Mouse (Mus musculus) embryonic facial prominence, embryonic 13.5 days (tissue): Measurements from ENCODE around the gene Sidt2. TPM values are rescaled to one million over a fixed set of nuclear protein-coding genes. Genes with fewer than 3 reads are reported as not detected.

Source experiments
- ATAC-seq: fragments of 200-750 bp; cut with Nextera tagmentation; 2 replicates; pipeline ENCODE4 v1.8.0; 2017; ENCODE audit warnings: low read depth; ENCODE audit not compliant: insufficient number of reproducible peaks, insufficient read depth, low FRiP score, low TSS enrichment
- H3K27ac ChIP-seq: fragments of 300-500 bp; sonication (generic); 2 replicates; pipeline ENCODE4 v1.5.1; 2015; ENCODE audit warnings: moderate library complexity, mild to moderate bottlenecking, inconsistent platforms
- H3K27me3 ChIP-seq: fragments of 300-500 bp; sonication (generic); 2 replicates; pipeline ENCODE4 v1.6.1; 2015; ENCODE audit warnings: mild to moderate bottlenecking, inconsistent platforms
- H3K36me3 ChIP-seq: fragments of 300-500 bp; sonication (generic); 2 replicates; pipeline ENCODE4 v1.6.1; 2015; ENCODE audit warnings: mild to moderate bottlenecking, inconsistent platforms
- H3K4me1 ChIP-seq: fragments of 300-500 bp; sonication (generic); 2 replicates; pipeline ENCODE4 v1.6.1; 2015; ENCODE audit warnings: inconsistent platforms
- H3K4me2 ChIP-seq: fragments of 300-500 bp; sonication (generic); 2 replicates; pipeline ENCODE4 v1.6.1; 2015; ENCODE audit warnings: moderate library complexity, mild to moderate bottlenecking, inconsistent platforms
- H3K4me3 ChIP-seq: fragments of 300-500 bp; sonication (generic); 2 replicates; pipeline ENCODE4 v1.5.1; 2015; ENCODE audit warnings: mild to moderate bottlenecking, inconsistent platforms
- H3K9ac ChIP-seq: fragments of 300-500 bp; sonication (generic); 2 replicates; pipeline ENCODE4 v1.6.1; 2015; ENCODE audit warnings: mild to moderate bottlenecking, inconsistent platforms
- H3K9me3 ChIP-seq: fragments of 300-500 bp; sonication (generic); 2 replicates; pipeline ENCODE4 v1.6.1; 2016; ENCODE audit warnings: inconsistent platforms
- WGBS: fragments of 180-500 bp; shearing (Covaris S2); methylation state at CpG from one replicate; pipeline ENCODE4 v1.1.7; 2015; ENCODE audit warnings: mixed read lengths; 5-methylcytosine and 5-hydroxymethylcytosine counted together
- polyA plus RNA-seq: library from polyadenylated mRNA; unstranded; fragments of >200 nt; fragmentation: Nextera tagmentation; extraction: Ambion mirVana; gene quantifications from 2 replicates; pipeline ENCODE4 v1.2.1, GENCODE M21; 2015

The Sidt2 gene
- polyA plus RNA-seq, 1 experiment from 2014 or later, result 46.0 TPM

DNA sequence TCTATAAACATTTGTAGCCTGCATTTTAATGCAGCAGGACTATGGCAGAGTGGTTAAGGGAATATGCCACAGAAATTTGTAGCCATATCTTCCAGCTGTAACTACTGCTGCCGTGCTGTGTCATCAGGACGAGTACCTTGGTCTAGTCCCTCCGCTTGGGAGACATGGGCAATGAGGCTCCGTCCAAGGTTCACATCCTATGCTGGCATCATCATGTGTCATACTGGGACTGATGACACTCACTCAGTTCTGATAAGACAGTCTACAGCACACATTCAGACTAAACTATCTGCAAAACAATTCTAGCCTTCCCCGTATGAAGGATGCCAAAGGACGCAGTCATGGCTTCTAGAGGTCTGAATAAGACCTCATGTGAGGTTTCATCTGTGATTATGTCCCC, 8.5 kb upstream of the Sidt2 start:
- no peak overlapping the region for H3K9ac ChIP-seq
- H3K27ac ChIP-seq, result peak overlapping the region; percentile 16; the same call in 1 of the 2 replicates
- no peak overlapping the region for H3K4me2 ChIP-seq
- no peak for ATAC-seq
- H3K4me1 ChIP-seq, result peaks cover 3% of the 10 kb centered on the region; the same call in 1 of the 2 replicates
- H3K9me3 ChIP-seq, result no peaks in the 10 kb centered on the region
- 90% methylated on average over 6 of the region's 6 CpGs for WGBS
- no peaks in the 10 kb centered on the region for H3K27me3 ChIP-seq
- H3K4me3 ChIP-seq, result no peak overlapping the region
- H3K36me3 ChIP-seq, result peaks cover 68% of the 10 kb centered on the region

DNA sequence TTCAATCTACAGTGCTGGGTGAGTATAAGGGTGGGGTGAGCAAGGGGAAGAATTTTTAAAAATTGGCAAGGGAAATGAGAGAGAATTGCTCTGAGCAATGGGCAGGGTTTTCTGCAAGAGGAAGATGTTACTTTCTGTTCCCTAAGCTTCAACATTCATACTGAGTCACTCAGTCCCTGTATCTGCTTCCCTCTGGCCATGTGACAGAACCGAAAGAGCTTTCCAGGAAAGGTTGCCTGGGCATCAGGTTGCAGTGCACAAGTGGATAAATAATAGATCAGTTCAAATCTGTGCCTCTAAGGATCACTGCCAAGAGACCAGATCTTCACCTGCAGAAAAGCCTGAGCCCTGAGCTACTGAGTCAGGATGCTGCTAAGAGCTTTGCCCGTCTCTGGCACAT, 6.8 kb upstream of the Sidt2 start:
- Histone ChIP-seq H3K27me3 (no peaks in the 10 kb centered on the region), H3K36me3 (peaks cover 53% of the 10 kb centered on the region), H3K4me3 (no peak overlapping the region), H3K4me1 (peaks cover 3% of the 10 kb centered on the region; the same call in 1 of the 2 replicates), H3K4me2 (no peak overlapping the region), H3K9ac (no peak overlapping the region), H3K27ac (no peak overlapping the region), H3K9me3 (no peaks in the 10 kb centered on the region)
- no peak for ATAC-seq
- WGBS, result 59% methylated on average over 2 of the region's 2 CpGs

DNA sequence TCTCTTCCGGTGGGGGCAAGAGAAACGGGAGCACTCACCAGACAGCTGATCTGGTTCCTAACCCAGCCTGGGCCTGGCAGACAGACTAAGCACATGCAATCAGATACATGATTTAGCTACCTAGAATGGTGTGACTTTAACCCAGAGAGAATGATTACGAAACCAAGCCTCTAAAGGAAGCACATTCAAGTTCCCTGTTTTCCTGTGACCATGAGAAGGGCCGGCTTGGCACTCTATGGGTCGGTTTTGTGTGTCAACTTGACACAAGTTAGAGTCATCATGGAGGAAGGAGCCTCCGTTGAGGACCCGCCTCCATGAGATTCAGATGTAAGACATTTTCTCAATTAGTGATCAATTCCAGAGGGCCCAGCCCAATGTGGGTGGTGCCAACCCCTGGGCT, 4.6 kb upstream of the Sidt2 start:
- 78% methylated on average over 7 of the region's 7 CpGs for WGBS
- H3K4me2 ChIP-seq, result no peak overlapping the region
- H3K4me1 ChIP-seq, result peaks cover 13% of the 10 kb centered on the region
- no peaks in the 10 kb centered on the region for H3K9me3 ChIP-seq
- no peak for ATAC-seq
- no peak overlapping the region for H3K4me3 ChIP-seq
- no peak overlapping the region for H3K27ac ChIP-seq
- no peaks in the 10 kb centered on the region for H3K27me3 ChIP-seq
- H3K36me3 ChIP-seq, result peaks cover 33% of the 10 kb centered on the region
- H3K9ac ChIP-seq, result no peak overlapping the region

DNA sequence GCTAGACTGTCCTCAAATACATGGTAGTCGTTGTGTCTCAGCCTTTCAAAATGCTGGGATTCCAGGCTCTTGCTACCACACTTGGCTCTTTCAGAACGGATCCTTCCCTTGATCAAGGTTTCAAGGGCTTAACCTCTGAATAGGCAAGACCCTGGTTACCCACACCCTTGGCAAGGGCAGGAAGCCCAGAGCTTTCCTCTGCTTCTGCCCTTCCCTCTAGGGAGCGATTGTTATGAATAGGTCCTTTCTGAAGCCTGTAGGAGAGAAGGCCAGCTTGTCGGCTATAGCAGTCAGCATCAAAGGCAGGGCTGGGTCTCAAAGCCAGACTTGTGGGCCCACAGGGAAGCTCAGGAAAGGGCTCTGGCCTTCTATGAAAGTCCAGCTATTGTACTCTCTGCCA, 3.8 kb upstream of the Sidt2 start:
- H3K4me3 ChIP-seq, result no peak overlapping the region
- H3K36me3 ChIP-seq, result peaks cover 25% of the 10 kb centered on the region
- H3K27me3 ChIP-seq, result no peaks in the 10 kb centered on the region
- H3K27ac ChIP-seq, result peak overlapping the region; percentile 52
- no peak overlapping the region for H3K9ac ChIP-seq
- H3K4me1 ChIP-seq, result peaks cover 18% of the 10 kb centered on the region
- H3K4me2 ChIP-seq, result no peak overlapping the region
- no peak for ATAC-seq
- H3K9me3 ChIP-seq, result no peaks in the 10 kb centered on the region
- 33% methylated on average over 4 of the region's 4 CpGs for WGBS

DNA sequence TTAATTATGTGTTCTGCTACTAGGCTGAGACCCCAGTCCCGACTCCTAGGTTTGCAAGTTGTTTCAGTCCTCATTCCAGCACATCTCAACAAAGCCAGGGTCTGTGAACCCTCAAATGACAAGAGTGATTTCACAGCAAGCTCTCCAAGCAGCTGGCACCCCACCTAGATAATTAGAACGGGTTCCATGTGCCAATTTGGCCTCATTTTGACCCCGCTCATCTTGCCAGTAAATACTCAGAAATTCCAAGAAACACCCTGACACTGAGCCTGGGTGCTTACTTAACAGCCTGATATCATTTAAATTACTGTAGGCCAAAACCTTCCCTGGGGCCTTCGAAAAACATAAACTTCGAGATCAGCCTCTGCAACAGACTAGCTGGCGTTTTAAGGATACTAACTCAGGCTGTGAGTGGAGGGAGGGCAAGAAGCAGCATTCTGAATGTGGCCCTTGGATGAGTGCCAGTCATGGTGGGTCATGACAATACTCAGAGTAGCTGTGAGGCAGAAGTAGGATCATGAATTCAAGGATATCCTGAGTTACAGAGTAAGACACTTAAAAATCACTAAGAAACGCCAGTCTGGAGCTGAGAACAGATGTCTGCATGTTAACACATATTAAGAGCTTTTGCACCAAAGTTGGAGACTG, 3.1 kb upstream of the Sidt2 start:
- Histone ChIP-seq H3K4me3 (no peak overlapping the region), H3K4me1 (peaks cover 22% of the 10 kb centered on the region), H3K9me3 (no peaks in the 10 kb centered on the region), H3K27me3 (no peaks in the 10 kb centered on the region), H3K9ac (no peak overlapping the region), H3K36me3 (peaks cover 18% of the 10 kb centered on the region), H3K4me2 (no peak overlapping the region), H3K27ac (no peak overlapping the region)
- ATAC-seq, result no peak
- 68% methylated on average over 7 of the region's 7 CpGs for WGBS

DNA sequence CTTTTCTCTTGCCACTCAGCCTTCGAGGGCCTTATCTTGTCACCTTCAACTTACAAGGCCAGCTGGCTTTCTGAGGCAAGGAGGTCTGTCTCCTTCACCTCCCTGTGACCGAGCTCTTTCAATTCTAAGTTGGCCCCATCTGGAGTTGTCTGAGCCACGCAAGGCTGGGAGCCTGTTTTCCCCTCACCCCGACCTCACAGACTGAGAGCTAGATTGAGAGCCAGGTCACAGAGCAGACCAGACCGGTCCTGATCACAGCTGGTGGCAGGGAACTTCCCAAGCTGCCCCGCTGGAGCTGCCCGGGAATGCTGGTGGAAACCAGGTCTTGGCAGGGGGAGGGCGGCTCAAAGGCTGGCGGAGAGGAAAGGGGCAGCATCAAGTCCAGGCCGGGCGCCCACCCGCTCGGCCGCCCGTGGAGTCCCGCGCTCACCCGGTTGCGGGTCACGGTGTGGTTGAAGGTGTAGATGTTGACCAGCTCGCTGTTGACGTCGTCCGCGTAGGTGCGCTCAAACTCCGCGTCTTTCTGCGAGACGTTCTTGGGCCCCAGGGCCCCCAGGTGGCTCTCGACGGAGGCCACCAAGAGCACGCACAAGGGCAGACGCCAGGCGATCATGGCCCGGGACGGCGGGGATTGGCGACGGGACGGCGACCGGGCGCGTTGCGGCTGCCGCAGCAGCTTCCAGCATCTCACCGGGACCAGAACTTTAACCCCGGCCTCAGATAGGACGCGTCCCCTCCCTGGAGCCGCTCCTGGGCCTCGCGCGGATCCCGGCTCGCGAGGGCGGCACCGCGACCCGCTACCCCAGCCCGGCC, 558 bp downstream of the Sidt2 start:
- Histone ChIP-seq H3K36me3 (peaks cover 27% of the 10 kb centered on the region), H3K27me3 (no peaks in the 10 kb centered on the region), H3K4me2 (peak overlapping the region; percentile 92), H3K4me1 (peaks cover 27% of the 10 kb centered on the region), H3K27ac (peak overlapping the region; percentile 91), H3K9me3 (no peaks in the 10 kb centered on the region), H3K4me3 (peak overlapping the region; percentile 87), H3K9ac (peak overlapping the region; percentile 92)
- ATAC-seq, result peak; percentile 23; the same call in 1 of the 2 replicates
- WGBS, result under 1% methylated on average over 63 of the region's 63 CpGs

DNA sequence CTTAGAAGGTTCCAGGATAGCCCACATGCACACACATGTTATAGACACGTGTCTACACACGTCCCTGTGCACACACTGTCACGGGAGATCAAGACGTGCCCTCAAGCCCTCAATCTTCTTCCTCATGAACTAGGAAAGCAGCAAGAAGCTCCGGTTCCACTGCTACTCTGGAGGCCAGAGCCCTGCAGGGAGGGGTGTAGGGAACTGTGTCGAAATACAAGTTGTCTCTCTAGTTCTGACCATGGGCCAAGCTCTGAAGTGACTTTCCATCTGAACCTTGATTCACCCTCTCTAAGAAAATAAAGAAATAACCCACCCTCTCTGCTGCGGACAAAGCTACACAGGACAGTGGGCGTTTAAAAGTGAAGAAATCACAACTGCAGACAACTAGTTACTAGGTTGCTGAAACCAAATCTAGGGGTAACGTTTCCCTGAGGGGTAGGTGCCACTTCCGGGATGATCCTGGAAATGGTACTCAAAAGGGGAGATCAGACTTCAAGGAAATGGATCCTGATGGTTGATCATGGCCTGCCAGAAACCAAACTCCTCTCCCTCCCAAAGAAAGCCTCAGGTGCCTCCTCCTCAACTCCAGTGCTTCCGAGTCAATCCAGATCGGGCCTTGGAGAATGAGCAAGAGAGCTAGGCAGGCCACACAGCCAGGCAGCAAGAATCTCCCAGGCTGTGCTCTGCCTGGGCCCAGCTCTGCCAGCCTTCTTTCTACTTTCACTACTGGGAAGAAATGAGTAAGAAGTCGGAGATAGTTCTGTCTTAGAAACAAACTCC, 1.4 kb downstream of the Sidt2 start:
- H3K27ac ChIP-seq, result peak overlapping the region; percentile 91
- WGBS, result 44% methylated on average over 13 of the region's 13 CpGs

DNA sequence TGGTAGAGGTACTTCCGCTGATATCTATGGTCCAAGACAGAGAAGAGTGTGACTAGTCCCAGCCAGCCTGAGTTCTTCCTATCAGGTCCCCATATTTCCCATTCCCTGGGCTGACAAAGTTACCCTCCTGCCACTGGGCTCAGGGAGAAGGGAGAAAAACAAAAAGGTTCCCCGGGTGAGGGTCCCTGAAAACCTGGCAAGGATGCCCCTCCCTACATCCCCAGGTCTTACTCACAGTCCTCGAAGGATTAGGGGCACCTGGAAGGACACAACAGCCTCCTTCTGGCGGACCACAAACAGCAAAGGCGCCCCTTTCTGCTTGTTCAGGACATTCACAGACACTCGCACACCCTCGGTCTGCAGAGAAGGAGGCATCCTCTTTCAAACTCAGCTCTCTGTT, 2.2 kb downstream of the Sidt2 start:
- H3K4me2 ChIP-seq, result peak overlapping the region; percentile 92
- H3K27ac ChIP-seq, result no peak overlapping the region
- H3K27me3 ChIP-seq, result no peaks in the 10 kb centered on the region
- peak overlapping the region; percentile 87 for H3K4me3 ChIP-seq
- 75% methylated on average over 7 of the region's 7 CpGs for WGBS
- peak overlapping the region; percentile 92 for H3K9ac ChIP-seq
- H3K9me3 ChIP-seq, result no peaks in the 10 kb centered on the region
- H3K4me1 ChIP-seq, result peaks cover 27% of the 10 kb centered on the region
- peaks cover 43% of the 10 kb centered on the region for H3K36me3 ChIP-seq
- no peak for ATAC-seq

More for the DNA sequence above, 1.4 kb downstream of the Sidt2 start:
- peak overlapping the region; percentile 92 for H3K9ac ChIP-seq
- H3K4me2 ChIP-seq, result peak overlapping the region; percentile 92
- H3K4me1 ChIP-seq, result peaks cover 27% of the 10 kb centered on the region
- H3K9me3 ChIP-seq, result no peaks in the 10 kb centered on the region
- no peak for ATAC-seq
- H3K4me3 ChIP-seq, result peak overlapping the region; percentile 87
- no peaks in the 10 kb centered on the region for H3K27me3 ChIP-seq
- H3K36me3 ChIP-seq, result peaks cover 35% of the 10 kb centered on the region

DNA sequence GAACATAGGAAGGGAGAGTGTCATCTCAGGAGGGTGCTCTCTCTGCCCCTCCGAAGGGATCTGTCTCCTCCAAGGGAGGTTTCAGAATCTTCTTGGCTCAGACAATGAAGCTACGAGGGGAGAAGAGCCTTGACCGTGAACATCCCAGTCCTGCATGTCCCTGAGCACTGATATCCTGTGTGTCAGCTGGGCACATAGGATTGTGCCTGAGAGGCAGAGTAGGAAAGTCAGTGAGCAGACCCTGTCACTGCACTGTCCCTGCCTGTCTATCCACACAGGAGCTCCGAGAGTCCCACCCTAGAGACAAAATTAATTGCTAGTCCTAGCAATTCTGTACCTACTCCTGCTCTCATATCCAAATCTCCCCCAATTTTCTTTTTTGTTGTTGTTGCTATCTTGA, 3.0 kb downstream of the Sidt2 start:
- no peak overlapping the region for H3K9ac ChIP-seq
- peaks cover 27% of the 10 kb centered on the region for H3K4me1 ChIP-seq
- no peaks in the 10 kb centered on the region for H3K27me3 ChIP-seq
- H3K36me3 ChIP-seq, result peaks cover 52% of the 10 kb centered on the region
- H3K4me3 ChIP-seq, result no peak overlapping the region
- H3K4me2 ChIP-seq, result no peak overlapping the region
- no peak overlapping the region for H3K27ac ChIP-seq
- ATAC-seq, result no peak
- WGBS, result 95% methylated on average over 4 of the region's 4 CpGs
- H3K9me3 ChIP-seq, result no peaks in the 10 kb centered on the region

DNA sequence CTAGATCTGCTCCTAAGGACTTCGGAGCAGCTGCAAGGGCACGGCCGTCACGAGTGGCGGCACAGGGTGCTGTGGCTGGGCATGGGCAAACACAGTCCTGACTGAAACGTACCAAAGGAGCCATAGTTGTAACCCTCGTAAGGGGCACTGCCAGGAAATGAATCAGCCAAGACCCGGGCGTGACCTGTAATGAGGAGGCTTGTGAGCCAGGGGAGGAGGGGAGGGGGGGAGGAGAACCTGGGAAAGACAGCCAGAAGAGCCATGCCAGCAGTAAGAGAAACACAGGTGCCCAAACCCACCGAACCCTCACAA, 8.2 kb downstream of the Sidt2 start:
- ATAC-seq, result no peak
- no peak overlapping the region for H3K27ac ChIP-seq
- 84% methylated on average over 10 of the region's 10 CpGs for WGBS
- H3K36me3 ChIP-seq, result peaks cover 98% of the 10 kb centered on the region
- H3K9me3 ChIP-seq, result no peaks in the 10 kb centered on the region
- H3K9ac ChIP-seq, result no peak overlapping the region
- no peaks in the 10 kb centered on the region for H3K4me1 ChIP-seq
- no peaks in the 10 kb centered on the region for H3K27me3 ChIP-seq
- H3K4me2 ChIP-seq, result no peak overlapping the region
- no peak overlapping the region for H3K4me3 ChIP-seq

DNA sequence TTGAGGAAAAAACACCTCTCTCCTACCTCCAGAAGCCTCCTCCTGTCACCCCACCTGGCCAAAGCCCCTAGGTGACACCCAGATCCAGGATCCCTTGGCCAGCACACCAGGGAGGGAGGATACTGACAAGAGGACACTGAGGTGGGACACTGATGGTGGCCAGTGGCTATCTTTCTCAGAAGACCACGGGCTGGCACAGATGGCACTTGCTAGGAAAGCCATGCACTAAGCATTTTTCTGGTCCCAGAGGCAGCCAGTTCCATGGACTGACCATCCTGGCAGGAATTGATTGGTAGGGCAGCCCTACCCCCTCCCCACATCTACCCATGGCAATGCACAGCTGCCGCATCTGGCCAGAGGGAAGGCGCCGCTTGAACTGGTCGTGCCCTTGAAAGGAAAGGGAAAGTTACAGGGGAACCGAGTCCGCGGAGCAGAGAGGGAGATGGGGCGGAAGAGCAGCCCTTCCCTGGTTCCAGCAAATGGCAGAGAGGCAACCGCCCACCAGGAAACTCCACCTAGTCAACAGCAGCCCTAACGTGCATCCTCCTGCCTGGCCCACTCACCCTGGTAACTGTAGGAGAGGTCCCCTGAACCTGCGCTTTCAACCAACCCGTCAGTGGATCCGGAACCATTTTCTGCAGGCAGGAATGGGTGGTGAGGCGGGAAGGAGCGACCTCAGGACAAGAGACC, 8.7 kb downstream of the Sidt2 start:
- Histone ChIP-seq H3K4me3 (no peak overlapping the region), H3K27ac (no peak overlapping the region), H3K36me3 (peaks cover 98% of the 10 kb centered on the region), H3K4me1 (no peaks in the 10 kb centered on the region), H3K9me3 (no peaks in the 10 kb centered on the region), H3K9ac (no peak overlapping the region), H3K4me2 (no peak overlapping the region), H3K27me3 (no peaks in the 10 kb centered on the region)
- no peak for ATAC-seq
- 90% methylated on average over 16 of the region's 16 CpGs for WGBS
